Mouse (Mus musculus): ENCODE data around the gene Tcl1b1.
"Not testable (repeated sequence)": the region's sequence is repeated elsewhere in the genome, so short reads cannot be mapped to it uniquely, and the experiment has no call there.

The Tcl1b1 gene

DNA sequence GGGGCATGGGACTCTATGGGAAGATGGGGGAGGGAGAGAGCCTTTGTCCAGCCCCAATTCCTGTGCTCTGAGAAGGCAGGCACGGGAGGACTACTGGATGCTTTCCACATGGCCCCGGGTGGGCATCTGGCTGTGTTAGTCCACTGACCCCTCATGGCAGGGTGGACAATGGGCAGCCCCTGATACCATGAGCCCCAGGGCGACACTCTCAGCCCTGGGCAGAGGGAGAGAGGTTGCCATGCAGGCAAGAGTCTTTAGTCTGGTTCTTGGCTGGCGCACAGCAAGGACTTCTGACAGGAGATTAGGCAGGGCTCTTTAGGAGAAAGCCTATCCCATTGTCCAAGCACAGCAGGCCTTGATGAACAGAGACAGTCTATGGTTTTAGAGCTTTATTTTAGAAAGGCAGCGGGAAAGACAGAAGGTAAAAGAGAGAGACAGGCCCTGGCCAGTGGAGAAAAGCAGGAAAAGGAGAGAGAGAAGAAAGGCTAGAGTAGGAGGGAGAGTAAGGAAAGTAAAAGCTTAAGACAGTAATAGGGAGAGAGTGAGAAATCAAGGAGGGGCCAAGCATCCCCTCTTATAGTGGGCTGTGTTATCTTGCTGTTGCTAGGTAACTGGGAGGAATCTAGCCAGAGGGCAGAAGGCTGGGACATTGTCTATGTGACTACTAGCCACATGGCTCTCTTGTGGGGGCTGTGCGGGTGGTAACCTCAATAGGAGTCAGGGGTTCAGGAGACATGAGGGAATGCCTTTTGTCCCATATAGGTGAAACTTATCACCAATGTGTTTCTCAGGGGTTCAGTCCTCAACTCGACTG lies 40.4 kb downstream of the Tcl1b1 start:
- not testable (repeated sequence) for DNase-seq

DNA sequence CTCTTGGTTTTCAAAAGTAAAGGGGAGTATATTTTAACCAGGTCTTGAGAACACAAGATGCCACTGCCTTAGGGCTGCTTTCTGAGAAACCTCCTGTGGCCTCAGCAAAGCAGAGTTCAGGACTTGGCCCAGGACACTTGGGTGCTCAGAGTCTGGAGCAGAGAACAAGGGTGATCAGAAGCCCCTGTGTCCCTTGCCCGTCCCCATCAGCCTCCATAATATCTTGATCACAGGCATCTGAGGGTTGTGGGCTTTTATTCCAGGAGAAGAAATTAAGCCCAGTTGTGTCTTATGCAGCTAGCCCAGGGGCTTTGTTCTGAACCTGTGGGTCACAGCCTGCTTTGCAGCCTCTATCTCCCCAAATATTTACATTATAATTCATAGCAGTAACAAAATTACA lies 42.2 kb downstream of the Tcl1b1 start, which contains the start of gene Tcl1b4:
TSS of gene Tcl1b4 (plus strand) at position 301 of the 400 bp plus-strand sequence.
- not testable (repeated sequence) for DNase-seq

DNA sequence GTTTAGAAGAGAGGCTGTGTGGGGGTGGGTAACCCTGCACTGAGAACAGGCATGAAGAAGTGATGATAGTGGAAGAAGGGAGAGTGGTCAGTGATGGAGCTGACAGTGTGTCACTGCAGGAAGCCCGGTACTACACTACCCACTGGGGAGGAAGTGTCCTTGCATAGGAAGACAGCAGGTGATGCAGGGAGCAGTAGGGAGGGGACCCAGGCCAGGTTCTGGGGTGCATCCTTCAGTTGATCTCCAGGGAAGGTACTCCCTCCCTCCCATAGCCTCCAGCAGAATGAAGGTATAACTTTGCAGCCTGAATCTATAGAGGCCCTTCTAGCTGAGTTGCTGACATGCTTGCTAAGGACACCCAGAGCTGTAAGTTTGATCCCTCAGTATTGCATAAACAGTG lies 47.6 kb downstream of the Tcl1b1 start:
- DNase-seq: no peak

DNA sequence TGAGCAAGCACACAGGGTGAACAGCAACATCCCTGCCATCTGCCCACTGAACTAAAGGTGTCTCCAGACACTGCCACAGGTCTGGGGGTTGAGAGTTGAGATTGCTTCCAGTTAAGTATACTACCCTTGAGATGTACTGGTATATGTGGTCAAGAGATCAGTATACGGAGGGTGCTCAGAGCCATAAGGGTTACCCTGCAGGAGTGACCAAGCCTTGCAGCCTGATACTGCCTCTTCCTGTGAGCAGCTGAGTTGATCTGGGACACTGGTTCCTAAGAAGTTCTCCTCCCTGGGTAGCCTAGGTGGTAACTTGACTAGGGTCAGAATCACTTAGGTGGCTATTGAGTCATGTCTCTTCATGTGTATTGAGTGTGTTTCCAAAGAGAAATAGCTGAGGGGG lies 49.0 kb downstream of the Tcl1b1 start:
- no peak for DNase-seq

DNA sequence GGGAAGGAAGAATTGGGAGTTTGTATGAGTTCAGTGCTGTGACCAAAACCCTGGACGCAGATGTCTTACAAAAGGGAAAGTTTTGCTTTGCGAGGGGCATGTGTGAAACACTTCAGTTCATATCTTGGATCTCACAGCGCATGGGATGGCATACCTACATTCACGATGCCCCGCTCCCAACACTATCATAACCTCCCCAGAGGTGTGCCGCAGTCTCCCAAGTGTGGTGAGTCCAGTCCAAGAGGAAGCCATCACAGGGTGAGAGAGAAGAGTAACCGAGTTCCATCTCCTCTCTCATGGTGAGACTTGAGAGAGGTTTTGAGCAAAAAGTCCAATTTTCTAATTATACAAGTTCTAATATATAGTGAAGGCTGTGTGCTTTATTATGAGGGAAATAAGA lies 49.7 kb downstream of the Tcl1b1 start:
- DNase-seq: no peak

All from thymus, postnatal 4 days (tissue).